Mouse (Mus musculus) heart, postnatal 0 days (tissue): ENCODE results near the gene Olfr156. TPM values are rescaled to one million over a fixed set of nuclear protein-coding genes. Genes with fewer than 3 reads are reported as not detected.

Source experiments
- ATAC-seq: fragments of 200-750 bp; cut with Nextera tagmentation; 2 replicates; pipeline ENCODE4 v1.8.0; 2017; ENCODE audit warnings: low read depth, moderate number of reproducible peaks, moderate library complexity; ENCODE audit not compliant: insufficient read depth
- DNase-seq: peaks from one replicate; pipeline ENCODE4 v3.0.0-alpha.2; 2016; ENCODE audit warnings: low spot score
- H3K27ac ChIP-seq: fragments of 300-500 bp; sonication (generic); 2 replicates; pipeline ENCODE4 v1.5.1; 2014; ENCODE audit warnings: low read depth, mild to moderate bottlenecking
- H3K27me3 ChIP-seq: fragments of 300-500 bp; sonication (generic); 2 replicates; pipeline ENCODE4 v1.6.1; 2014; ENCODE audit warnings: low read length, mixed read lengths; ENCODE audit not compliant: control insufficient read depth, insufficient read depth
- H3K36me3 ChIP-seq: fragments of 300-500 bp; sonication (generic); replicated peaks from 2 replicates; pipeline ENCODE4 v1.6.1; 2014; ENCODE audit warnings: low read length, mixed read lengths; ENCODE audit not compliant: control insufficient read depth, insufficient read depth
- H3K4me1 ChIP-seq: fragments of 300-500 bp; sonication (generic); 2 replicates; pipeline ENCODE4 v1.6.1; 2014; ENCODE audit warnings: antibody characterized with exemption; ENCODE audit not compliant: control insufficient read depth, insufficient read depth
- H3K4me2 ChIP-seq: fragments of 300-500 bp; sonication (generic); 2 replicates; pipeline ENCODE4 v1.6.1; 2014; ENCODE audit warnings: low read depth, mild to moderate bottlenecking, low read length, moderate library complexity
- H3K4me3 ChIP-seq: fragments of 300-500 bp; sonication (generic); 2 replicates; pipeline ENCODE4 v1.5.1; 2014; ENCODE audit warnings: low read depth, low read length
- H3K9ac ChIP-seq: fragments of 300-500 bp; sonication (generic); replicated peaks from 2 replicates; pipeline ENCODE4 v1.6.1; 2014; ENCODE audit warnings: low read depth, low read length, mixed read lengths
- H3K9me3 ChIP-seq: fragments of 300-500 bp; sonication (generic); replicated peaks from 2 replicates; pipeline ENCODE4 v1.6.1; 2016; ENCODE audit warnings: low read length; ENCODE audit not compliant: control insufficient read depth
- CTCF ChIP-seq: IDR thresholded peaks from 2 replicates; pipeline ENCODE4 v1.5.1; 2016; ENCODE audit warnings: antibody characterized with exemption, control low read depth, low read depth
- EP300 ChIP-seq: IDR thresholded peaks from 2 replicates; pipeline ENCODE4 v1.6.1; 2016; ENCODE audit warnings: antibody characterized with exemption, low read depth
- WGBS: fragments of 180-500 bp; shearing (Covaris S2); extraction: QIAGEN DNeasy Blood & Tissue Kit; methylation state at CpG from one replicate; pipeline ENCODE4 v1.1.7; 2014; 5-methylcytosine and 5-hydroxymethylcytosine counted together
- polyA plus RNA-seq: library from polyadenylated mRNA; unstranded; fragments of >200 nt; fragmentation: Nextera tagmentation; extraction: Ambion mirVana; gene quantifications from 2 replicates; pipeline ENCODE4 v1.2.1, GENCODE M21; 2015
- total RNA-seq: library from RNA; depleted of rRNA; stranded (reverse); fragments of >200 nt; gene quantifications from 2 replicates; pipeline ENCODE4 v1.2.3, GENCODE M21; 2014; ENCODE audit warnings: low replicate concordance

Gene Olfr156
- total and polyA plus RNA-seq, 2 experiments from 2014 or later, result not detected

GRCm38 (mm10) chr4:43854101-43854500 lies 30.4 kb upstream of the Olfr156 start:
- DNase-seq, result no peak
- no peaks in the 10 kb centered on the region for H3K4me1 ChIP-seq
- no peak overlapping the region for H3K27ac ChIP-seq
- 0 out of 2 replicates have a peak, but pooled peaks cover 2% of the 10 kb centered on the region for H3K27me3 ChIP-seq
- H3K4me2 ChIP-seq, result no peak overlapping the region
- ATAC-seq, result no peak
- H3K4me3 ChIP-seq, result no peak overlapping the region
- no peaks in the 10 kb centered on the region for H3K36me3 ChIP-seq
- WGBS, result 66% methylated on average over 8 of the region's 8 CpGs
- H3K9ac ChIP-seq, result no peak overlapping the region
- no peaks in the 10 kb centered on the region for H3K9me3 ChIP-seq
- TF ChIP-seq EP300, result no peak
- no peak for TF ChIP-seq CTCF

GRCm38 (mm10) chr4:43851265-43851664 lies 27.6 kb upstream of the Olfr156 start, which contains the start of gene Olfr155:
TSS of gene Olfr155 (plus strand) at chr4:43851565.
- H3K4me1 ChIP-seq, result no peaks in the 10 kb centered on the region
- no peak within 1 kb of the TSS for H3K4me2 ChIP-seq
- no peaks in the 10 kb centered on the region for H3K9me3 ChIP-seq
- no peak within 1 kb of the TSS for H3K27ac ChIP-seq
- H3K27me3 ChIP-seq, result 0 out of 2 replicates have a peak, but pooled peaks cover 3% of the 10 kb centered on the region
- no peaks in the 10 kb centered on the region for H3K36me3 ChIP-seq
- no peak within 1 kb of the TSS for H3K9ac ChIP-seq
- TF ChIP-seq CTCF, result no peak
- TF ChIP-seq EP300, result no peak
- ATAC-seq (no peak), DNase-seq (no peak)
- 82% methylated on average over 6 of the region's 6 CpGs for WGBS
- H3K4me3 ChIP-seq, result no peak within 1 kb of the TSS

- ATAC-seq, result no peak
- no peak within 1 kb of the TSS for H3K4me2 ChIP-seq
- no peak for DNase-seq
- H3K27ac ChIP-seq, result no peak within 1 kb of the TSS
- H3K36me3 ChIP-seq, result no peaks in the 10 kb centered on the region
- no peaks in the 10 kb centered on the region for H3K27me3 ChIP-seq
- WGBS, result 65% methylated on average over 1 of the region's 1 CpGs
- H3K9ac ChIP-seq, result no peak within 1 kb of the TSS
- H3K9me3 ChIP-seq, result peaks cover 7% of the 10 kb centered on the region
- TF ChIP-seq EP300 (no peak), CTCF (no peak)
- H3K4me3 ChIP-seq, result no peak within 1 kb of the TSS
- no peaks in the 10 kb centered on the region for H3K4me1 ChIP-seq
Observed at GRCm38 (mm10) chr4:43840101-43840500, 16.4 kb upstream of the Olfr156 start, which contains the start of gene Olfr157. TSS of gene Olfr157 (minus strand) at chr4:43840201.

GRCm38 (mm10) chr4:43838326-43838725 lies 14.6 kb upstream of the Olfr156 start:
- Histone ChIP-seq H3K4me2 (no peak overlapping the region), H3K36me3 (no peaks in the 10 kb centered on the region), H3K27ac (no peak overlapping the region), H3K9me3 (peaks cover 7% of the 10 kb centered on the region), H3K4me1 (no peaks in the 10 kb centered on the region), H3K4me3 (no peak overlapping the region), H3K9ac (no peak overlapping the region), H3K27me3 (no peaks in the 10 kb centered on the region)
- TF ChIP-seq CTCF (no peak), EP300 (no peak)
- no peak for ATAC-seq
- no peak for DNase-seq
- WGBS, result 76% methylated on average over 3 of the region's 3 CpGs

GRCm38 (mm10) chr4:43834749-43835148 lies 11.1 kb upstream of the Olfr156 start:
- H3K27ac ChIP-seq, result no peak overlapping the region
- no peak overlapping the region for H3K9ac ChIP-seq
- TF ChIP-seq EP300, result no peak
- no peak for DNase-seq
- H3K4me2 ChIP-seq, result no peak overlapping the region
- no peaks in the 10 kb centered on the region for H3K36me3 ChIP-seq
- no peaks in the 10 kb centered on the region for H3K4me1 ChIP-seq
- no peak for ATAC-seq
- no peaks in the 10 kb centered on the region for H3K9me3 ChIP-seq
- H3K4me3 ChIP-seq, result no peak overlapping the region
- 36% methylated on average over 4 of the region's 4 CpGs for WGBS
- no peaks in the 10 kb centered on the region for H3K27me3 ChIP-seq

- Histone ChIP-seq H3K9ac (no peak overlapping the region), H3K27ac (no peak overlapping the region), H3K27me3 (no peaks in the 10 kb centered on the region), H3K9me3 (no peaks in the 10 kb centered on the region), H3K4me2 (no peak overlapping the region), H3K36me3 (no peaks in the 10 kb centered on the region), H3K4me1 (no peaks in the 10 kb centered on the region), H3K4me3 (no peak overlapping the region)
- no peak for TF ChIP-seq CTCF
- TF ChIP-seq EP300, result no peak
- ATAC-seq, result no peak
- 63% methylated on average over 5 of the region's 5 CpGs for WGBS
- no peak for DNase-seq
Observed at GRCm38 (mm10) chr4:43833752-43834151, 10.1 kb upstream of the Olfr156 start.
